Mouse (Mus musculus) cerebellum, adult 9-11 months (tissue): ENCODE measurements around the gene Nfix.

Experiments
- DNase-seq: peaks from one replicate; pipeline ENCODE4 v3.0.0; 2022

Nfix gene

DNA sequence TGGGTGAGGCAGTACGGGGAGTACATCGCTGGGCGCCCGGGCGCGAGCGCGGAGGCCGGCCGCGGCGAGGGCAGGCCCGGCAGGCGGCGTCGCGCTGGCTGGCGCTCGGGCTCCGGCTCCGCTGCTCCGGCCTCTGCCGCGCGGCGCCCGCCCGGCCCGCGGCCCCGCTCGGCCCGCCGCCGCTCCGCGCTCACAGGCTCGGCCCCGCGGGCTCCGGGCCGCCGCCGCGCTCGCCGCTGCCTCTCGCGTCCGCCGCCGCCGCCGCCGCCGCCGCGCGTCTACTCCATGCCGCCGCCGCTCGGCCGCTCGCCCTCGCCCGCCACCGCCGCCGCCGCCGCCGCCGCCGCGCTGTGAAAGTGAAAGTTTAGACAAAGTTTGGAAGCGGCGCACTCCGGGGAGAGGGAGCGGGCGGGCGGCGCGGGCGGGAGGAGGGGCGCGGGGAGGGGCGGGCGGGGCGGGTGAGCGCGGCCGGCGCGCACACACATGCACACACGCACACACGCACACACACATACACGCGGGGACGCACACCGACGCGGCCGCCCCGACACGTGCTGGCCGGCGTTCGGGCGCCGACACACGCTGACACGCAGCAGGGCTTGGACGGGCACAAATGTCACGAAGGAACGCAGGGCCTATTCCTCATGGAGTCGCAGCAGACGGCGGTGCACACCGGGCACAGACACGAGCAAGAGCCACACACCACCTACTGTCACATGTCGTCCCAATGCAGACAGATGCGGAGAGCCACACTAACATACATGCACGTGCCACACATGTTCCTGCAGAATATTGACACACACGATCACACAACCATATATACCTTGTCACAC, at the start of gene Nfix:
Gene Nfix (minus strand): TSS at position 346 of the 833 bp plus-strand sequence.
- DNase-seq, result peak; percentile 80

DNA sequence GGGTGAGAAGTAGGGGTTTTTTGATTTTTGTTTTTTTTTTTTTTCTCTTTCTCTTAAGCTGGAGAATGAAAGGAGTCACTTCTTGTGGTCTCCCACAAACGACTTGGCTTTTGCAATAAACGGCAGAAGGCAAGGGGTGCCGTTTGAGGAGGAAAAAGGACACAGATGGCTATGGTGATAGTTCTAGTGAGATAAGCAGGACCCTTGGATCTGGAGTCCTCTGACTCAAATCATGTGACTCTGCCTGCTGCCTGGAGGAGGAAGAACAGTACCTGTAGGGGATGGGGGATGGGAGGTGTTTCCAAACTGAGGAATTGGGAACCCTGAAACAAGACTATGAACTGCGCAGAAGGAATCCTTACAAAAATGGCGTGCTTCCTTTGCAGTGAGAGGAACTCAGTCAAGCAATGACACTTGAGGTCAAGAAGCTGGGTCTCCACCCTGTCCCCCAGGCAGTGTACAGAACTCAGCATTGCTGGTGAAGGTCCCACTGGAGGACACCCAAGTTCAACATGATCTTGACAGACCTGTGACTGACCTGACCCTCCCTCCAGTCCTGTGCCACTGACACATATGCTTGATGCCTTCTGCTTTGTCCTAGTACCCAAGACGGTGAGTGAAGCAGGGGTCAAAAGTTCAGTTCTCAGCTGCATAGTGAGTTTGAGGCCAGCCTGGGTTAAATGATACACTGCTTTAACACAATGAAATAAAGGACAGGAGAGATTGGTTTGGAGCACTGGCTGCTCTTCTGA, 47.7 kb upstream of the Nfix start:
- DNase-seq, result peak; percentile 63

DNA sequence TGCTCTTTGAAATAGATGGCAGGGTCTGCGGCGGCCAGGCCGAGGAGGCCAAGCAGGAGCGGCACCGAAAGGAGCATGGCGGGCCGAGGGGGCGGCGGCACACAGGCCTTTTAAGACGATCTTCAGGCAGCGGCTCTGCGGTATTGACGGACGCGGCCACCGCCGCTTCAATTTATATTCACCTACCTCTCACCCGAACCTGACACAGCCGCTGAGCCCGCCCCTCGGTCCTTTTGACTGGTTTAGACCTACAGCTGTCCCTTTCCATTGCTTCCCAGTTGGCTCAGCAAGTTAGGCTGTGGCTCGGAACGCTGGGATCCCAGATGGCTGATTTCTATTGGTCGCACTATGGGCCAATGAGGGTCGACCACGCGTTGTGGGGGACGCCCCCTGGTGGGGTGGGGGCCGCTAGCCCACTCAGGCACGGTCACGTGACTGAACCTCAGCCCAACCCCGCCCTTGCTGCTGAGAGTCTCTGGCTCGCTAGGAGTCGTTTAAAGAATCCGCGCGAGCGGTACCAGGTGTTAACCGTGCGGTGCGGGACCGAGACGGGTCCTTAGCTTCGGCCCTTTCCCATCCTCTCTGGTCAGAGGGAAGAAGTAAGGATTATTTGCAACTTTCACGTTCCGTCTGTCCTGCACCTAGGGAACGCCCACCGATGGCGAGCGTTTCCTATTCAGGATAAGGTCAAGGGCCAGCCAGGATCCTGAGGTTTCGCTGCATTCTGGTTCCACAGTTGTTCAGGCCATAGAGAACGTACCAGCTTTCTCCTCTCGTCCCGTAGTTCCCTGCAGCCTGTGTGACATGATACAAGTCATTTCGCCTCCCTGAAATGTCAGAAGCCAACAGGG, 46.8 kb upstream of the Nfix start, which contains the start of gene Calr:
Gene Calr (minus strand): TSS at position 213 of the 851 bp plus-strand sequence.
- peak; percentile 100 for DNase-seq

DNA sequence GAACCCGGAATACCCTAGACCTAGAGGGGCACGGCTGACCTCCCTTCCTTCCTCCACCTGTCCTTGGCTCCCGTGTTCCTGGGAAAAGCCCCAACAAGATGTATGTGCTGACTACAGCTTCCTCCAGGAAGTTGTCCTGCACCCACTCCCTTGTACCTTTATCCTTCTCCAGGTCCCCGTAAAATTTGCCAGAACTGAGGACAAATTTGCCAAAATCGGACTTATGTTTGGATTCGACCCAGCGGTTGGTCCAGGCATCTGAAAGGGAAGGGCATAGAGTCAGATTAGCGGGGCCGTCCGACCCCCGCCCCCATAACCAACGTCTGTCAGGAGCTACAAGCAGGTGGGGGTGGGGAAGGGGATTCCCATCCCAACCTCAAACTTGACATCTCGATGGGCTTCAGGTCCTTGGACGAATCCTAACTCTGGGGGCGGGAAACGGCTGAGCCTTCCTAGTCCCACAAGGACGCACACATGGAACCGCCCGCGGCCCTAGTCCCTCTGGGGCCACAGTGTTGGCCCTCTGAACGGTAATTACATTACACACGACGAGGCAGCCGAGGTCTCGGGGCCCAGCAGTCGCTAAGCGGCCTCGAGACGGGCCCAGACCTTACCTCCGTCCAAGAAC, 46.1 kb upstream of the Nfix start:
- DNase-seq, result peak; percentile 74

DNA sequence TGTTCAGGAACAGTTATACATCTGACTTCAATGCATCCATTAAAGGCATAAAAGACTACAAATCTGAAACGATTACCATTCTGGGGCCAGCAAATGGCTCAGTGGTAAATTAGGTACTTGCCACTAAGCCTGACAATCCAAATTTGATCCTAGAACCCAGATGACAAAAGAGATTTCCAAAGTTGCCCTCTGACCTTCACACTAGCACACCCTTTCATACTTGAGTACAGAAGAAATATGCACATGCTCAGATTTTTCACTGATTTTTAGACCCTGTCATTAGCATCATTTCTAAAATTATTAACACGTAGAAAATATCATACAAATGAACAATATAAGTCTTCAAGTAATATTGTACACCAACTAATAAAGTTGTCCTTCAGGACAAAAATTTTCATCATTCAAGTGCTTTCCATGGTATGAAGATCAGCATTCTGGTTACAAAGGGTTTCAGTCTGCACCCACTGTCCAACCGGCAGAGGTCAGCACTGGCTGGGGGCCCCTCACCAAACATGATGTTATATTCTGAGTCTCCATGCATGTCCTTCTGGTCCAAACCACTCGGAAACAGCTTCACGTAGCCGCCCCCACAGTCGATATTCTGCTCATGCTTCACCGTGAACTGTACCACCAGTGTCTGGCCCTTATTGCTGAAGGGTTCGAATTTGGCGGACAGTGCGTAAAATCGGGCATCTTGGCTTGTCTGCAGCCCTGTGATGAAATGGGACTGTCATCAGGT, 45.4 kb upstream of the Nfix start:
- DNase-seq, result no peak

DNA sequence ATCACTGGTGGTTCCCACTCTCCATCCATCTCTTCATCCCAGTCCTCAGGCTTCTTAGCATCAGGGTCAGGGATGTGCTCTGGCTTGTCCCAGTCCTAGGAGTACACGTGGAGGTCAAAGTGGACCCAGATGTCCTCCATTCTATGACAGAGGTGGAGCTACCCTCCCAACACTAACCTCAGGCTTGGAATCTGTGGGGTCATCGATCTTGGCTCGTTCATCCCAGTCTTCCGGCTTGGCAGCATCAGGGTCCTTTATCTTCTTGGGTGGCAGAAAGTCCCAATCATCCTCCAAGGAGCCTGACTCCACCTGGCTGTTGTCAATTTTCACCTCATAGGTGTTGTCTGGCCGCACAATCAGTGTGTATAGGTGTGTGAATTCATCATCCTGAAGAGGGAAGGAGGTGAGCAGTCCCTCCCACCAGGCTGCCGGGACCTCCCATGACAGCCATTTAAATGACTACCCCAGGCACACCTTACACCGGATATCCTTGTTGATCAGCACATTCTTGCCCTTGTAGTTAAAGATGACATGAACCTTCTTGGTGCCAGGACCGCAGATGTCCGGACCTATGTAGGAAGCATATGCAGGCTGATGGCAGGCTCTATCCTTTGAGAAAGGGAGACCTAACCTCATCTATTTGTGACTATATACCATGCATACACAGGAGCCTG, 44.4 kb upstream of the Nfix start:
- DNase-seq, result no peak

DNA sequence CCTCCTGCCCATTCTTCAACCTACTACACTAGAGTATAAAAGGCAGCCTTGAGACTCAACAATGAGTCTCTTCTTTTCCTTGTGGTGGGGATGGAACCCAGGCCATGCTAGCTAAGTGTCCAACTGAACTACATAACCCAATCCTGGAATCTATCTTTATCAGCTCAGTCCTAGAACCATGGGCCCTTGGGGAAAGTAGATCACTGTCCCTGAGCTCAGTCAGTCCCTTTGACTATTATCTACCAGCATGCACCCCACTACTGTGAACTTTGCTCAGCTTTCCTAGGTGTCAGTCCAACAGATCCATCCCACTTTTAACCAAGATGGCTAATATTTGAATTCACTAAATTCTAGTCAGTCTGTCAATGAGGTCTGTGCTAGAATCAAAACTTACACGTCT, 41.4 kb upstream of the Nfix start:
- no peak for DNase-seq

DNA sequence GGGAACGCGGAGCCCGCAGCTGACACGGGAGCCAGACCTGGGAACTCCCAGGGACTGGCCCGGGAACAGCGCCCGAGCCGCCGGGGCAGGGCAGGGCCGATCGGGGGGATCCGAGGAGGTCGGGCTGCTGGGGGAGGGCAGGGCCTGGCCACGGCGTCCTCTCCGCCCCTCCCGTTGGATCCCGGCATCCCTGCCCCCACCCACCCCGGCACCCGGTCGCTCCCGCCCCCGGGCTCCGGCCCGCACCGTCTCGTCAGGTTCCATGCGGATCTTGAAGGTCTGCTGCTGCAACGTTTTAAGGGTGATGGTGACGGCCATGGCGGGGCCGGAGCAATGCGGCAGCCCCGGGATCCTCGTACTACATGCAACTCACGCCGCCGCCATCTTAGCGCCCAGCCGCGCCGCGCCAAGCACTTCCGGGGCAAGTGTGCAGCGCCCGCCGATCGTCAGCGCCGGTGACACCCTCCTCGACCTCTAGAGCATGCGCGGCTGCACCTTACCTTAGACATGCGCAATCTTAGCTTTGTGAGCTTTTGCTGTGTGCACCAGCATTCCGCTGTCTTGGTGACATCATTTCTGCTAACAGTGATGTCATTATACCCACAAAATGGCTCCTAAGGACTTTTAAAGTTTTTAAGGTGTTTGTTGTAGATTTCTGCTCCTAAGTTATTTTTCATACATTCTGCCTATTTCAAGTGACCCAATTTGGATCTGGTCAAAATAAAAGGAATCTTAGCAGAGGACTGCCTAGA, 40.3 kb upstream of the Nfix start, which contains the start of gene Rad23a:
Gene Rad23a (minus strand): TSS at position 418 of the 752 bp plus-strand sequence.
- peak; percentile 94 for DNase-seq

DNA sequence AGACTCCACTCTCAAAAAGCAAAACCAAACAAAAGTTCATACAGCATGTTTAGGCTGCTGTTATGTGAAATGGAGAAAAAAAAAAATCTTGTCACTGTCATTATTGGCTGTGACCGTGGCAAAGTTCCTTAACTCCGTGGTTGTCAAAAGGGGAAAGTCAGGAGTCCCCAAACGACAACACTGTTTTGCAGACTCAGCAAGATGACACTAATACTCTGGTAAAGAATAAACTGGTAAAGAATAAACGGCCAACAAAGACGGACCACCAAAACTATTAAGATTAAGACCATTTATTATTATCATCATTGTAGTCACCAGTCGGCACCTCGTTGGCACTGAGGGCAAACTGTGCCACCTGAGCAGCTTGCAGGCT, 39.7 kb upstream of the Nfix start:
- DNase-seq, result no peak

DNA sequence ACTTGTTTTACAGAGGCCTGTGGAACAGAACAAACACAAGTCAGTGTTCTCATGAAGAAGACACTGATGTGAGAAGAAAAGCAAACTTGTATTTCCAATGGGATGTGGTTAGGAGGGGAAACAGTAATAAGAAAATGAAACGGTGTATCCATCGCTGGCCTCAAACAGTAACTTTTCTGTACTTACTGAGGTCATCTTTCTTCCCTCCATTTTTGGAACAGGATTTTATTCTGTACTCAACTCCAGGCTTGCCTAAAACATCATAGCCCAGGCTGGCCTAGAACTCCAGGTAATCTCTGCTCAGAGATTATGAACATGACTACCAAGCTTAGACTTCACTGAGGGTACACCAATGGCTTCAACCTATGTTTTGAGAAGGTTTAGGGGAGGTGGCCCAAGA, 39.3 kb upstream of the Nfix start:
- DNase-seq, result no peak

DNA sequence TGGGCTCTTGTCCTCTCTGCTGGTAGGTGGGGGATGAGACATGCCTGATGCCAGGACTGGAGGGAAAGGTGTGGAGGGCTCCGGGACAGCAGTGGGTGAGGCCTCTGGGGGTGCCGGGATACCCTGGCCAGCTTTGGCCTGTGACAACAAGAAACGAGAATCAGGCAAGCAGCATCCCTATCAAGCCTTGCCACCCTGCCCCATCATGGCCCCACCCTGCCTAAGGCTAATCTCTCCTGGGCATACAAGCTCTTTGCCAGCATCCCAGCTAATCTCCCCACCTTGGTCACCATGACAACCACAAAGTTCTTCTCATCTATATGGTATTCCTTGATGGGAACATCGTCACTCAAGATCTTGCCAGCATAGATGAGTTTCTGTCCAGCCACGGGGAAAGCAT, 38.4 kb upstream of the Nfix start:
- DNase-seq, result no peak

DNA sequence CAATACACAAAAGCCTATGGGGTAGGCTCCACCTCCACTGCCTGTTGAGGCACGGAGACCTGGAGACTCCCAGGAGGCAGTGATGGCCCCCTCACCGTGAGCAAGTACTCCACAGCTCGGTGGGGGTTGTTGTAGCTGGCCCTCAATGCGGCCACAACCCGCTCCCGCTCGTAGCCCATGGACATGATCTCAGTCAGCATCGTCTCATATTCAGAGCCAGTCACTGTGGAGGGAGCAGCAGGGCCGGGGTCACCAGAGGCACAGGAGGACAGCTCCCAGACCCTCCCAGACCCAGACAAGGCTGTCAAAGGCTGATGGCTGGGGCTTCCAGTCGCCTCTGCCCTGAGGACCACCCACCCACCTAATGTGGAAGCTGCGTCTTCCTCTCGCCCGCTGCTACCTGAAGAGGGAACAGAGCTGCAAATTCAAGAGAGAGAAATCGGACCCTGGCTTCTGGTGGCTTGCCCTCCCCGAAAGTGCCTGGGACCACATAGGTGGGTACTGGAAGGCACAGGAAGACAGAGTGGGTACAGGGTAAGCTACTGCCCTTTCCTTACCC, 37.8 kb upstream of the Nfix start:
- DNase-seq, result no peak

DNA sequence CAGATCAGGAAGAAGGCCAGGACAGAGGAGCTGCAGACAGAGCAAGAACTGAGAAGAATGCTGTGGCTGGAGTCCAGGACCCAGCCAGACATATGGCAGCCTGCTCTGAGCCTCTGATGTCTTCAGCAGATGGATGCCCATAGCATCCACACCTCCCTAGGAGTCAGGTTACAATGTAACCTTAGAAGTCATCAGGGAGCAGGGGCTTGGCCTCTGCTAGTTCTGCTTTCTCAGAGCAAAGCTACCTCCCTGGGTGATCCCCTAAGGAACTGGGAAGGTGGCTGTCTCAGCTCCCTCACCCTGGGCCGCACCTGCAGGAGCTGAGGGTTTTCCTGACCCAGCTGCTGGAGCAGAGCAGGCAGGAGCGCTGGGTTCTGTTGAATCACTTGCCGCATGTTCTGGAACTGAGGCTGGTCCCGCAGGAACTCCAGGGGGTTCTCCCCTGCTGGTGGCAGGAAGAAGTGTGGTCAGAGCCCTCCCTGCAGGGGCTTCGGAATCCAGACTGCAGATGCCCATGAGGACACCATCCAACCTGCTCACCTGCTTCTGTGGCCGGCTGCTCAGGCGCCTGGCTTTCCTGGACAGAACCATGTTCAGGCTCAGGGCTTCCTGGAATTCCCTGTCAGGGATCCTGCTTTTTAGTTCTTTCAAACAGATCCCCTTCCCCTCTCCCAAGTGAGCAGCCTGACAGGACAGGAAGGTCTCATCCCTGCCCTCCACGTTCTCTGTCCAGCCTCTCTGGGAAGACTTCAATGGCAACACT, 37.2 kb upstream of the Nfix start:
- peak; percentile 64 for DNase-seq

DNA sequence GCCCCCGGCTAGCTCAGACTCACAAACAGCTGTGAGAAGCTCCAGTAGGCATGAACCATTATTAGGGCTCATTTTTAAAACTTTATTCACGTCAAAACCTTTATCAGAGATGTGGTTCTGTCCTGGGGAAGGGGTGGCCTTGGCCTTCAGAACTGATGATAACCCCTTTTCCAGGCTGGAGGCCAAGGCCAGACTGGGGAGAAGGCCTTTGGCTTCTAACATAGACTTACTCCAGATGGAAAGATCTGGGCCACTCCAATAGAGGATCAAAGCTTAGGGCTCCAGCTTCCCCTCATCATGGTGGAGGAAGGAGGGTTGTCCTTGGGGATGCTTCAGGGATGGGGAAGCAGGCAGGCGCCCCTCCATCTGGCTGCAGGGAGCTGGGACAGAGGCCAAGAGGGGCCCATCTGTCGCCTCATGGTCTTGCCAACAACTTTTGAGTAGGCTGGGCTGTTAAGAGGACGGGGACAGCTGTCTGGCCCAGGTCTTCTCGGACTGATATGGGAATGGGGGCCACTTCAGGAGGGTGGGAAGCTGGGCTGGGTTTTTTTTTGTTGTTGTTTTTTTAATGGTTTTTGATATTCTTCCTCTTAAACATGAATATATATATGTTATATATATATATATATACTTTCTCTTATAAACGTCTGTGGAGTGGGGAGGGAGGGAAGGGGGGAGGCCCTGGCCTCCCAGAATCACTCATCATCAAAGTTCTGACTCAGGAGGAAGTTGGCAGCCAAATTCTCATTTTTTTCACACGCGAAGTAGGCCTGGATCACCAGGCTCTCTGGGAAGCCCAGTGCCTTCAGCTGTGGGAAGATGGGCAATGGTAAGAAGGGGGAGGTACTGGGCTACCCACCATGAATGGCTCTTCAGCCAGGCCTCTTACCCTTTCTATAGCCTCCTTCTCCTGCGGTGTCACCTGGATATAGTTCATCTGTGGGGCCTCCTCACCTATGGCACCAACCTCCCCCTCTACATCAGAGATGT, 35.0 kb upstream of the Nfix start:
- DNase-seq, result peak; percentile 87

DNA sequence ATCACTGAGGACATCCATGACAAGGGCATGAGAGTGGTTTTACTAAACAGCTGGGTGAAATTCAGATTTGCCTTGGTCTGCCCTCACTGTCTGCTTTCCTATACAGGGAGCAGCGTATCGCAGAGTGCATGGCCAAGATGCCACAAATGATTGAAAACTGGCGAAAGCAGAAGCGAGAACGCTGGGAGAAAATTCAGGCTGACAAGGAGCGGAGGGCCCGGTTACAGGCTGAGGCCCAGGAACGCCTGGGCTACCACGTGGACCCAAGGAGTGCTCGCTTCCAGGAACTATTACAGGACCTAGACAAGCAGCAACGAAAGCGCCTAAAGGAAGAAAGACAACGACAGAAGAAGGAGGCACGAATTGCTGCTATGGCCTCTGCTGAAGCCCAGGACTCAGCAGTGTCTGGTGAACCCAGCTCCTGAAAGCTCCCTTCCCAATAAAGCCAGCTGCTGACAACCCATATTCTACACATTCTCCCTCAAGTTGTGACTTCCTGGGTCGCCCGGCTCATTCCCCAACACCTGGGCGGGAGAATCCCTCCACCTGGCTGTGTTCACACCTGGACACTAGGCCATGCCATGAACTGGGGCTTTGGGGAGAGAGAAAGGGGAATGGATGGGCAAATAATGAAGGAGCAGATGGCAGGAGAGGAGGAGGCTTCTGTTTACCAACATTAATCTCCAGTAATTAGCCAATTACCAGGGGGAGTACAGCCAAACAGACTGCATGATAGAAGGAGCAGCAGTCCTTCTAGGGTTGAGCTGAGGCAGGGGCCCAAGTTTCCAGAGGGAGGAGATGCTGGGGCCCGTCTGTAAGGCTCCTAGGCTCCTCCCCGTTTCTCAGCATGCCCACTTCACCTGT, 34.1 kb upstream of the Nfix start:
- DNase-seq, result no peak

DNA sequence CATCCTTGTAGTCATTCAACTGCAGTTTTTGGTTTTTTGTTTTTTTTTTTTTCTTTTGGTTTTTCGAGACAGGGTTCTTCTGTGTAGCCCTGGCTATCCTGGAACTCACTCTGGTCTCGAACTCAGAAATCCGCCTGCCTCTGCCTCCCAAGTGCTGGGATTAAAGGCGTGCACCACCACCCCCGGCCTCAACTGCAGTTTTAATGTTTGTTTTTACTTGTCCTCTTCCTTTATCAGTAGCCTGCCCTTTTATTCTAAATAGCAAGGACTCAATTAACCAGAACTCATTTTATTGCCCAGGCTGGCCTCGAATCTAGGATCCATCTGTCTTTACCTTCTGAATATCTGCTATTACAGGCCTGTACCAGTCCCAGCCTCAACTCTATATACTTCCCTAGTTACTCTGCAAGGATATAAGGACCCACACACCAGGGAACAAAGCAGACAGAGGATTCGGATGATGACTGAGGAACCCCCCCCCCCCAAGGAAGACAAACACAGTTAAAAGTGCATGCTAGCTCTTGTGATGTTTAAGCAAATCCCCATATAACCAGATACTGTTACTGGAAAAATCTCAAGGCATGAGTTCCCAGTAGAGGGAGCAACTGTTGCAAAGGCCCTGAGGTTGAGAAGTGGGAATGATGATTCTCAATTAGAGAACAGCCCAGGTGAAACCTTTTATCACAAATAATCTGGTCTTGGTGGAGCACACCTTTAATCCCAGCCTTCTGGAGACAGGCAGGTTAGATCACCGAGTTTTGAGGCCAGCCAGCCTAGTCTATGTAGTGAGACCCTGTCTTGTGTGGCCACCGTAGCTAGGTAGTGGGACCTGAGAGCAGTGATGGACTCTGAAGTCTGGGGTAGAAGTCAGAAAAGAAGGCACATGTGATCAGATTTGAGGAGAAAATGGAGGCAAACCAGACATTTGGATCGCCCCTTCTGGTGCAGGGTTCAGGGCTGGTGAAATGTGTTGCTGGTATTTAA, 32.9 kb upstream of the Nfix start:
- DNase-seq, result no peak
